Mouse (Mus musculus) kidney, adult 2 months (tissue): ENCODE data around the gene Rhob. TPM values are rescaled to one million over a fixed set of nuclear protein-coding genes. Genes with fewer than 3 reads are reported as not detected.
"Not testable (repeated sequence)": the region's sequence is repeated elsewhere in the genome, so short reads cannot be mapped to it uniquely, and the experiment has no call there.

Source experiments
- DNase-seq: peaks from one replicate; pipeline ENCODE4 v3.0.0; 2021
- H3K27ac ChIP-seq: fragments of 200-500 bp; 2 replicates; pipeline ENCODE4 v1.5.1; 2012; ENCODE audit warnings: low read depth, low read length, control low read depth, inconsistent platforms; ENCODE audit not compliant: insufficient read depth
- H3K27me3 ChIP-seq: fragments of 200-500 bp; replicated peaks from 2 replicates; pipeline ENCODE4 v1.6.1; 2012; ENCODE audit warnings: mild to moderate bottlenecking, moderate library complexity, low read length, inconsistent platforms; ENCODE audit not compliant: control insufficient read depth, insufficient read depth
- H3K36me3 ChIP-seq: fragments of 200-500 bp; 2 replicates; pipeline ENCODE4 v1.6.1; 2012; ENCODE audit warnings: mild to moderate bottlenecking, moderate library complexity, low read length, inconsistent platforms; ENCODE audit not compliant: control insufficient read depth, insufficient read depth
- H3K4me1 ChIP-seq: fragments of 200-500 bp; 2 replicates; pipeline ENCODE4 v1.6.1; 2011; ENCODE audit warnings: low read length; ENCODE audit not compliant: control insufficient read depth, insufficient read depth
- H3K4me3 ChIP-seq: fragments of 200-500 bp; 2 replicates; pipeline ENCODE4 v1.5.1; 2011; ENCODE audit warnings: mild to moderate bottlenecking, low read depth, low read length, control low read depth; ENCODE audit not compliant: insufficient read depth
- CTCF ChIP-seq: fragments of 200-500 bp; conservative IDR thresholded peaks from 2 replicates; pipeline ENCODE4 v1.5.1; 2011; ENCODE audit warnings: low read depth, mild to moderate bottlenecking, control low read depth, low read length, moderate library complexity, mixed read lengths; ENCODE audit not compliant: insufficient read depth, insufficient read length
- POLR2A ChIP-seq: fragments of 200-500 bp; IDR thresholded peaks from one replicate; pipeline ENCODE4 v1.6.1; 2011; ENCODE audit warnings: low read depth, low read length, control low read depth
- WGBS: fragments of 180-500 bp; shearing (Covaris S2); methylation state at CpG from one replicate; pipeline ENCODE4 v1.1.7; 2018; 5-methylcytosine and 5-hydroxymethylcytosine counted together
- polyA plus RNA-seq: library from polyadenylated mRNA; depleted of rRNA; stranded (reverse); fragments of >200 nt; gene quantifications from 2 replicates; pipeline ENCODE4 v1.2.3, GENCODE M21; 2012

The Rhob gene
- polyA plus RNA-seq, 1 experiment: 128 TPM

GRCm38 (mm10) chr12:8464961-8465360, 34.8 kb downstream of the Rhob start:
- no peak for DNase-seq
- Histone ChIP-seq H3K27ac (no peak overlapping the region), H3K27me3 (no peaks in the 10 kb centered on the region), H3K36me3 (no peaks in the 10 kb centered on the region), H3K4me3 (no peak overlapping the region), H3K4me1 (no peaks in the 10 kb centered on the region)
- TF ChIP-seq CTCF (no peak), POLR2A (no peak)
- 93% methylated on average over 5 of the region's 5 CpGs for WGBS

GRCm38 (mm10) chr12:8463599-8464160, 36.1 kb downstream of the Rhob start:
- Histone ChIP-seq H3K36me3 (no peaks in the 10 kb centered on the region), H3K4me3 (no peak overlapping the region), H3K27me3 (no peaks in the 10 kb centered on the region), H3K27ac (no peak overlapping the region), H3K4me1 (no peaks in the 10 kb centered on the region)
- DNase-seq: no peak
- 72% methylated on average over 3 of the region's 3 CpGs for WGBS
- no peak for TF ChIP-seq POLR2A
- no peak for TF ChIP-seq CTCF

GRCm38 (mm10) chr12:8462533-8462932, 37.3 kb downstream of the Rhob start:
- TF ChIP-seq CTCF (no peak), POLR2A (no peak)
- Histone ChIP-seq H3K4me3 (no peak overlapping the region), H3K27me3 (no peaks in the 10 kb centered on the region), H3K4me1 (no peaks in the 10 kb centered on the region), H3K36me3 (no peaks in the 10 kb centered on the region), H3K27ac (no peak overlapping the region)
- WGBS: 93% methylated on average over 5 of the region's 5 CpGs
- no peak for DNase-seq

- WGBS: 94% methylated on average over 8 of the region's 8 CpGs
- H3K4me1 ChIP-seq, H3K27me3 ChIP-seq, H3K36me3 ChIP-seq, H3K4me3 ChIP-seq, DNase-seq, H3K27ac ChIP-seq: not testable (repeated sequence)
These were observed 38.2 kb downstream of the Rhob start for GRCm38 (mm10) chr12:8461575-8461974.

- no peaks in the 10 kb centered on the region for H3K36me3 ChIP-seq
- 56% methylated on average over 8 of the region's 8 CpGs for WGBS
- peaks cover 9% of the 10 kb centered on the region for H3K4me1 ChIP-seq
These were observed 41.4 kb downstream of the Rhob start for GRCm38 (mm10) chr12:8458400-8458799.

GRCm38 (mm10) chr12:8457052-8457451, 42.8 kb downstream of the Rhob start:
- DNase-seq: no peak
- H3K27ac ChIP-seq: no peak overlapping the region

More at GRCm38 (mm10) chr12:8458400-8458799, 41.4 kb downstream of the Rhob start:
- Histone ChIP-seq H3K27me3 (no peaks in the 10 kb centered on the region), H3K27ac (no peak overlapping the region), H3K4me3 (no peak overlapping the region)
- TF ChIP-seq POLR2A: no peak
- no peak for TF ChIP-seq CTCF
- DNase-seq: peak; percentile 63

GRCm38 (mm10) chr12:8455046-8455445, 44.8 kb downstream of the Rhob start:
- DNase-seq: no peak
- 87% methylated on average over 2 of the region's 2 CpGs for WGBS

More at GRCm38 (mm10) chr12:8457052-8457451, 42.8 kb downstream of the Rhob start:
- Histone ChIP-seq H3K36me3 (no peaks in the 10 kb centered on the region), H3K4me1 (peaks cover 12% of the 10 kb centered on the region), H3K27me3 (no peaks in the 10 kb centered on the region), H3K4me3 (no peak overlapping the region)
- WGBS: 73% methylated on average over 5 of the region's 5 CpGs
- TF ChIP-seq CTCF (no peak), POLR2A (no peak)

More at GRCm38 (mm10) chr12:8455046-8455445, 44.8 kb downstream of the Rhob start:
- Histone ChIP-seq H3K27ac (no peak overlapping the region), H3K36me3 (no peaks in the 10 kb centered on the region), H3K27me3 (no peaks in the 10 kb centered on the region), H3K4me3 (no peak overlapping the region), H3K4me1 (peaks cover 13% of the 10 kb centered on the region)
- no peak for TF ChIP-seq CTCF
- TF ChIP-seq POLR2A: no peak
